22 mouse cellular contexts compared by ENCODE assay signal in the genomic region with DNA sequence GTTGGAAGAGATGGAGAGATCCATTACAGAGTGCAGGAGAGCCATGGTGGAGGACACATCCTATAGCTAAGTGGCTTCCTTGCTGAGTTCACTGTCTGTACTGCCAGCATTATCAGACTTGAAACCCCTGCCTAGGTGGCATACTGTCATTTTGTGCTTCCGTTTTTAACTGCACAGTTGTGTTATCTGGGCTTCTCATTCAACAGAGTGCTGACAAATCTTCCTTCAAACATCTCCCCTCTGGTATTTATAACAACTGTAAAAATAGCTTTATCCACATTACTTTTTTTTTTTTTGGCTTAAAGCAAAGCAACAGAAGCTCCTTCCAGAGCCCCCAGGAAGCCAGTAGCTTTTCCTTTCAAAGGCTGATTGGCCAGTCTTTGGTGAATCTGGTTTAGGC. TPM values are rescaled to one million over a fixed set of nuclear protein-coding genes. Genes with fewer than 3 reads are reported as not detected.
DNase-seq lines count a peak whose midpoint lies in the region; ATAC-seq and TF ChIP-seq lines count a peak whose summit lies in the region.
"Had no signal": no experiment of that assay in that cellular context is flagged by ENCODE, and none has a peak within 500 bp of the region (broad histone marks: within the 10 kb centered on the region; RNA-seq: fewer than 3 reads in every experiment).

No protein-coding gene starts in this region.

- H3K27ac ChIP-seq in midbrain, embryonic 11.5 days (ENCODE audit: low read depth, low read length), result no peak overlapping the region
- H3K27ac ChIP-seq in midbrain, embryonic 10.5 days (replicated peaks), result no peak overlapping the region
- H3K27ac ChIP-seq in MEL (ENCODE audit: control insufficient read depth, low read depth, low read length), result no peak overlapping the region

- no peak for TF ChIP-seq CTCF in MEL (IDR thresholded peaks at IDR 0.05 in 2 of 3, conservative IDR thresholded peaks at IDR 0.05 in 1 of 3; ENCODE audit: control insufficient read depth in 1 of 3, insufficient read depth in 1 of 3, low read depth in 2 of 3, low read length in 3 of 3, poor library complexity in 1 of 3, severe bottlenecking in 1 of 3)

- TF ChIP-seq POLR2A in MEL (IDR thresholded peaks at IDR 0.05; ENCODE audit: control insufficient read depth in 1 of 2, insufficient read depth in 1 of 2, low read depth in 1 of 2, low read length in 2 of 2, poor library complexity in 1 of 2), result no peak

- no peaks in the 10 kb centered on the region for H3K36me3 ChIP-seq in midbrain, embryonic 11.5 days (ENCODE audit: control insufficient read depth, insufficient read depth, low read length)
- H3K36me3 ChIP-seq in midbrain, embryonic 10.5 days, result no peaks in the 10 kb centered on the region
- H3K36me3 ChIP-seq in MEL (ENCODE audit: control insufficient read depth in 1 of 2, insufficient read depth in 2 of 2, low read length in 2 of 2), result no peaks in the 10 kb centered on the region
- H3K36me3 ChIP-seq: G1E had no signal

- no peak for TF ChIP-seq RAD21 in MEL (IDR thresholded peaks at IDR 0.05; ENCODE audit: low read depth, low read length)

- H3K9ac ChIP-seq in midbrain, embryonic 11.5 days (ENCODE audit: low read length), result no peak overlapping the region
- no peak overlapping the region for H3K9ac ChIP-seq in MEL (ENCODE audit: control insufficient read depth, low read depth, low read length, poor library complexity, severe bottlenecking)

- H3K4me1 ChIP-seq in midbrain, embryonic 11.5 days (ENCODE audit: control insufficient read depth, insufficient read depth, low read length), result peaks cover 4% of the 10 kb centered on the region; the same call in 1 of the 2 replicates
- peaks cover 10% of the 10 kb centered on the region for H3K4me1 ChIP-seq in midbrain, embryonic 10.5 days
- no peaks in the 10 kb centered on the region; a peak in 1 of 4 replicates for H3K4me1 ChIP-seq in MEL (ENCODE audit: control insufficient read depth in 1 of 2, insufficient read depth in 2 of 2, low read length in 2 of 2)

- no peak overlapping the region for H3K4me2 ChIP-seq in midbrain, embryonic 11.5 days

- no peak overlapping the region for H3K4me3 ChIP-seq in midbrain, embryonic 11.5 days (ENCODE audit: low read depth, low read length)
- no peak overlapping the region for H3K4me3 ChIP-seq in midbrain, embryonic 10.5 days
- H3K4me3 ChIP-seq in MEL (ENCODE audit: control insufficient read depth in 1 of 2, insufficient read depth in 1 of 2, low read depth in 2 of 2, low read length in 2 of 2), result no peak overlapping the region

- peak in 1 of 2 experiments; percentile 53; a peak in 3 of 4 replicates for TF ChIP-seq EP300 in MEL (IDR thresholded peaks at IDR 0.05; ENCODE audit: low read depth in 1 of 2, low read length in 2 of 2)

- ATAC-seq in midbrain, embryonic 11.5 days (ENCODE audit: low FRiP score), result no peak
- ATAC-seq in monocyte, adult 5-6 weeks (replicated peaks; ENCODE audit: insufficient number of reproducible peaks, low FRiP score, low TSS enrichment, poor library complexity, severe bottlenecking), result no peak
- ATAC-seq: activated CD4-positive, CD25-positive, alpha-beta regulatory T cell, adult 4 months; CD4-positive, CD25-positive, alpha-beta regulatory T cell, adult 4 months; Patski had no signal

- no peaks in the 10 kb centered on the region for H3K27me3 ChIP-seq in midbrain, embryonic 11.5 days (ENCODE audit: control insufficient read depth, insufficient read depth, low read length)
- peaks cover 17% of the 10 kb centered on the region for H3K27me3 ChIP-seq in midbrain, embryonic 10.5 days (ENCODE audit: low read depth, poor library complexity, severe bottlenecking)
- no peaks in the 10 kb centered on the region; a peak in 1 of 4 replicates for H3K27me3 ChIP-seq in MEL (ENCODE audit: control insufficient read depth in 1 of 2, insufficient read depth in 2 of 2, low read length in 2 of 2)
- H3K27me3 ChIP-seq: CH12.LX, Patski had no signal

- no peaks in the 10 kb centered on the region for H3K9me3 ChIP-seq in midbrain, embryonic 11.5 days (ENCODE audit: control insufficient read depth, low read length)
- no peaks in the 10 kb centered on the region for H3K9me3 ChIP-seq in midbrain, embryonic 10.5 days (replicated peaks)
- H3K9me3 ChIP-seq in MEL (replicated peaks; ENCODE audit: insufficient read depth, low read length), result no peaks in the 10 kb centered on the region; the same call in 1 of the 2 replicates
- H3K9me3 ChIP-seq: G1E had no signal

- DNase-seq in midbrain, embryonic 11.5 days (ENCODE audit: low spot score, missing footprints), result peak; percentile 35
- no peak for DNase-seq in midbrain, embryonic 10.5 days (ENCODE audit: low spot score)
- peak; percentile 47 for DNase-seq in MEL (ENCODE audit: low read depth, low spot score)
- DNase-seq: adrenal gland, adult 2 months; adrenal gland, adult 8-10 months; adrenal gland, postnatal 10 days; adrenal gland, postnatal 14 days; adrenal gland, postnatal 25 days; adrenal gland, postnatal 36 days; B cell, adult 2 months; cerebellum, adult 11 months; cerebellum, adult 11-12 months; cerebellum, adult 18-20 months; cerebellum, adult 2 months had no signal

- WGBS in midbrain, embryonic 11.5 days, result 83% methylated on average over 1 of the region's 1 CpGs
- 87% methylated on average over 1 of the region's 1 CpGs for WGBS in midbrain, embryonic 10.5 days

- no peaks in the 10 kb centered on the region for H3K79me2 ChIP-seq in MEL (ENCODE audit: control insufficient read depth, insufficient read depth, low read length, poor library complexity)

TF ChIP-seq in MEL, 35 proteins besides CTCF, POLR2A, EP300 and RAD21:
- TF ChIP-seq JUND (IDR thresholded peaks at IDR 0.05; ENCODE audit: low read depth, low read length), result no peak
- peak; percentile 15; the same call in 1 of the 2 replicates for TF ChIP-seq SMC3 (IDR thresholded peaks at IDR 0.05; ENCODE audit: low read depth, low read length)
- TF ChIP-seq RCOR1 (IDR thresholded peaks at IDR 0.05; ENCODE audit: low read depth, low read length), result 0 out of 2 replicates have a peak, but pooled peaks have one; percentile 17
- 0 out of 2 replicates have a peak, but pooled peaks have one; percentile 43 for TF ChIP-seq TCF12 (IDR thresholded peaks at IDR 0.05; ENCODE audit: low read depth, low read length)
- no peak for TF ChIP-seq POLR2AphosphoS5 (IDR thresholded peaks at IDR 0.05; ENCODE audit: borderline replicate concordance, low read depth, low read length)
- peak; percentile 44; the same call in 1 of the 2 replicates for TF ChIP-seq ETS1 (IDR thresholded peaks at IDR 0.05; ENCODE audit: low read depth, low read length)
- no peak for TF ChIP-seq HCFC1 (IDR thresholded peaks at IDR 0.05; ENCODE audit: low read depth, low read length)
- TF ChIP-seq MEF2A (IDR thresholded peaks at IDR 0.05; ENCODE audit: extremely low read depth, insufficient replicate concordance, low read depth, low read length, poor library complexity, severe bottlenecking), result 0 out of 2 replicates have a peak, but pooled peaks have one; percentile 65
- TF ChIP-seq GATA1 (IDR thresholded peaks at IDR 0.05; ENCODE audit: low read depth, low read length), result 0 out of 2 replicates have a peak, but pooled peaks have one; percentile 43
- TF ChIP-seq ZNF384 (IDR thresholded peaks at IDR 0.05; ENCODE audit: low read depth, low read length), result peak; percentile 68
- no peak for TF ChIP-seq POLR2AphosphoS2 (IDR thresholded peaks at IDR 0.05; ENCODE audit: low read length)
- TF ChIP-seq NELFE (IDR thresholded peaks at IDR 0.05; ENCODE audit: low read depth, low read length), result no peak
TF ChIP-seq in MEL: peak in this region for 7.

RNA-seq across cellular contexts. Expression of gene F930015N05Rik, which starts 8.8 kb away (rescaled TPM):
- polyA plus RNA-seq in midbrain, embryonic 11.5 days (2014; fragmentation: Nextera tagmentation; extraction: Ambion mirVana), result 1.7 TPM in 2 replicates
- 1.9 and 2.3 TPM in 2 replicates for polyA plus RNA-seq in midbrain, embryonic 10.5 days (2016; fragmentation: Nextera tagmentation; extraction: Ambion mirVana)
- total RNA-seq in MEL (2012; rRNA removed), result not detected in 2 replicates
- polyA plus RNA-seq in MEL (2012; ENCODE audit: insufficient read depth in 1 of 2, insufficient read length in 2 of 2, low read depth in 1 of 2, low replicate concordance in 2 of 2, missing spikeins in 1 of 2), result not detected
- not detected in 3 replicates for total RNA-seq in monocyte, adult 5-6 weeks (2017)
- total RNA-seq: adrenal gland, adult 18-20 months; adrenal gland, adult 2 months; adrenal gland, adult 8-10 months; adrenal gland, postnatal 10 days; adrenal gland, postnatal 14 days; adrenal gland, postnatal 25 days; adrenal gland, postnatal 36 days; CH12.LX; ES-E14; G1E had no signal
- polyA plus RNA-seq: activated CD4-positive, CD25-positive, alpha-beta regulatory T cell, adult 4 months; CD4-positive, CD25-positive, alpha-beta regulatory T cell, adult 4 months; G1E had no signal

RNA-seq across cellular contexts. Expression of gene Hs3st3a1, which starts 10.1 kb away (rescaled TPM):
- 3.1 and 3.4 TPM in 2 replicates for polyA plus RNA-seq in midbrain, embryonic 11.5 days (2014; fragmentation: Nextera tagmentation; extraction: Ambion mirVana)
- polyA plus RNA-seq in midbrain, embryonic 10.5 days (2016; fragmentation: Nextera tagmentation; extraction: Ambion mirVana), result 1.7 and 1.9 TPM in 2 replicates
- not detected in 2 replicates for total RNA-seq in MEL (2012; rRNA removed)
- under 1 TPM in 1 of 2 experiments, not detected in 1; 0.03 TPM for polyA plus RNA-seq in MEL (2012; ENCODE audit: insufficient read depth in 1 of 2, insufficient read length in 2 of 2, low read depth in 1 of 2, low replicate concordance in 2 of 2, missing spikeins in 1 of 2)
- 0.11 TPM in 1 of 3 replicates, not detected in the others for total RNA-seq in monocyte, adult 5-6 weeks (2017)
- total RNA-seq: CH12.LX had no signal
- polyA plus RNA-seq: activated CD4-positive, CD25-positive, alpha-beta regulatory T cell, adult 4 months; CD4-positive, CD25-positive, alpha-beta regulatory T cell, adult 4 months; G1E had no signal
